Mouse (Mus musculus): ENCODE results near the gene Hps4. TPM values are rescaled to one million over a fixed set of nuclear protein-coding genes. Genes with fewer than 3 reads are reported as not detected.
"Not testable (repeated sequence)": the region's sequence is repeated elsewhere in the genome, so short reads cannot be mapped to it uniquely, and the experiment has no call there.

Gene Hps4
- polyA plus RNA-seq, 1 experiment from 2014 or later = 28.9 TPM

- Histone ChIP-seq H3K9me3 (ENCODE audit: control insufficient read depth, low read length) (no peaks in the 10 kb centered on the region), H3K36me3 (ENCODE audit: control insufficient read depth, insufficient read depth, low read length) (peaks cover 3% of the 10 kb centered on the region; the same call in 1 of the 2 replicates), H3K4me3 (ENCODE audit: low read length) (no peak overlapping the region), H3K27ac (ENCODE audit: low read length) (no peak overlapping the region), H3K4me1 (replicated peaks; ENCODE audit: control insufficient read depth, insufficient read depth, low read length) (peaks cover 16% of the 10 kb centered on the region), H3K4me2 (ENCODE audit: low read depth, low read length) (no peak overlapping the region), H3K9ac (ENCODE audit: low read length) (no peak overlapping the region), H3K27me3 (ENCODE audit: control insufficient read depth, insufficient read depth, low read depth, low read length) (no peaks in the 10 kb centered on the region)
- WGBS = 68% methylated on average over 2 of the region's 2 CpGs
- no peak for ATAC-seq (ENCODE audit: low read depth)
Observed at GRCm38 (mm10) chr5:112300112-112300511, 42.8 kb upstream of the Hps4 start.

DNA sequence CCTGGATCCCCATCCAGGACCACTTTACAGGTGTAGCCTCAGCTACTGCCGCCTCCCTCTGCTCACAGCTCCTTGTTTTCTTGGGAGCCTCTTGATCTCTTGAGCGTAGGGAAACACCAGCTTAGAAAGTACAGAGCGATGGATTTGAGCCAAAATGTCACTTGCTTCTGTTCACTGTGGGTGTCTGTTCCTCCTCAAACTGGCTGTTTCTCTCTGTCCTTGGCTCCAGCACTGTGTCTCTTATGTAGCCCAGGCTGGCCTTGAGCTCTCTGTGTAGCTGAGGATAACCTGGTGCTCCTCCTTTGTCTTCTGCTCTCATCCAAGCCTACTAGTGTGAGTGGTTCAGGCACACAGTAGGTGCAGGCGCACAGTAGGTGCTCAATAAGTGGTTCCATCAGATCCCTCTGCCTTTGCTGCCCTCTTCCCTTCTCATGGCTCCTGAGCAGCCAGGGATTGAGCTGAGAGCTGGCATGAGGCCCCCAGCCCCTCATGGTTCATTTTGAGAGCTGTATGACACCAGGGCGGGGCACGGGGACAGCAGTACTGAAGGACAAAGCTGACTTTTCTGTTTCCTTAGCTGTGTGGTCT is 42.1 kb upstream of the Hps4 start:
- Histone ChIP-seq H3K36me3 (ENCODE audit: control insufficient read depth, insufficient read depth, low read length) (peaks cover 3% of the 10 kb centered on the region; the same call in 1 of the 2 replicates), H3K4me2 (ENCODE audit: low read depth, low read length) (no peak overlapping the region), H3K9me3 (ENCODE audit: control insufficient read depth, low read length) (no peaks in the 10 kb centered on the region), H3K4me1 (replicated peaks; ENCODE audit: control insufficient read depth, insufficient read depth, low read length) (peaks cover 16% of the 10 kb centered on the region), H3K27me3 (ENCODE audit: control insufficient read depth, insufficient read depth, low read depth, low read length) (no peaks in the 10 kb centered on the region), H3K27ac (ENCODE audit: low read length) (no peak overlapping the region), H3K9ac (ENCODE audit: low read length) (no peak overlapping the region), H3K4me3 (ENCODE audit: low read length) (no peak overlapping the region)
- 77% methylated on average over 6 of the region's 6 CpGs for WGBS
- ATAC-seq (ENCODE audit: low read depth) = no peak

DNA sequence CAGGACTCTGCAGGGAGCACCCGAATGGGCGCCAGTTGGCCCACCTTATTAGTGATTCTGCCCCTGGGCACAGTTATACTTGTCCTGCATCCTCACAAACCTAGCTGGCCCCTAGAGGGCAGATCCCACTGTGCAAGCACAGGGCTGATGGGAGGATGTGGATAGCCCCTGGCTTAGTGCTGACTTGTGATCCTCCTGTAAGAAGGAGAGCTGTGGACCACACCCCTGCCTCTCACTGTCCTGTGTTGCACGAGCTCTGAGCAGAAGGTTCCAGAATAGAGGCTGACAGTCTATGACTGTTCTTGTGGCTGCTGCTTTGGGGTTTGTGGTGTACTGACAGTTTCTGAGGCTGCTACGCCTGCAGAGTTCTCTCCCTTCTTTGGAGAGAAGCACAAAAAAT is 41.2 kb upstream of the Hps4 start:
- ATAC-seq (ENCODE audit: low read depth) = no peak
- H3K9ac ChIP-seq (ENCODE audit: low read length) = no peak overlapping the region
- 74% methylated on average over 4 of the region's 4 CpGs for WGBS

GRCm38 (mm10) chr5:112302310-112302709 is 40.6 kb upstream of the Hps4 start:
- peak; percentile 46; the same call in 1 of the 2 replicates for ATAC-seq (ENCODE audit: low read depth)
- 52% methylated on average over 5 of the region's 5 CpGs for WGBS
- H3K27me3 ChIP-seq (ENCODE audit: control insufficient read depth, insufficient read depth, low read depth, low read length) = no peaks in the 10 kb centered on the region
- peaks cover 8% of the 10 kb centered on the region; the same call in 1 of the 2 replicates for H3K4me1 ChIP-seq (replicated peaks; ENCODE audit: control insufficient read depth, insufficient read depth, low read length)
- no peaks in the 10 kb centered on the region for H3K9me3 ChIP-seq (ENCODE audit: control insufficient read depth, low read length)
- H3K9ac ChIP-seq (ENCODE audit: low read length) = no peak overlapping the region
- H3K4me3 ChIP-seq (ENCODE audit: low read length) = no peak overlapping the region
- H3K4me2 ChIP-seq (ENCODE audit: low read depth, low read length) = no peak overlapping the region
- H3K27ac ChIP-seq (ENCODE audit: low read length) = peak overlapping the region; percentile 1; the same call in 1 of the 2 replicates
- H3K36me3 ChIP-seq (ENCODE audit: control insufficient read depth, insufficient read depth, low read length) = peaks cover 6% of the 10 kb centered on the region

More for the DNA sequence above, 41.2 kb upstream of the Hps4 start:
- no peaks in the 10 kb centered on the region for H3K9me3 ChIP-seq (ENCODE audit: control insufficient read depth, low read length)
- peaks cover 13% of the 10 kb centered on the region for H3K4me1 ChIP-seq (replicated peaks; ENCODE audit: control insufficient read depth, insufficient read depth, low read length)
- H3K36me3 ChIP-seq (ENCODE audit: control insufficient read depth, insufficient read depth, low read length) = peaks cover 3% of the 10 kb centered on the region; the same call in 1 of the 2 replicates
- H3K27me3 ChIP-seq (ENCODE audit: control insufficient read depth, insufficient read depth, low read depth, low read length) = no peaks in the 10 kb centered on the region
- no peak overlapping the region for H3K27ac ChIP-seq (ENCODE audit: low read length)
- no peak overlapping the region for H3K4me3 ChIP-seq (ENCODE audit: low read length)
- H3K4me2 ChIP-seq (ENCODE audit: low read depth, low read length) = no peak overlapping the region

GRCm38 (mm10) chr5:112305842-112306241 is 37.0 kb upstream of the Hps4 start:
- no peak overlapping the region for H3K4me2 ChIP-seq (ENCODE audit: low read depth, low read length)
- 80% methylated on average over 5 of the region's 5 CpGs for WGBS

GRCm38 (mm10) chr5:112313222-112313885 is 29.5 kb upstream of the Hps4 start:
- Histone ChIP-seq H3K9me3 (ENCODE audit: control insufficient read depth, low read length) (no peaks in the 10 kb centered on the region), H3K4me3 (ENCODE audit: low read length) (no peak overlapping the region), H3K4me1 (replicated peaks; ENCODE audit: control insufficient read depth, insufficient read depth, low read length) (no peaks in the 10 kb centered on the region), H3K4me2 (ENCODE audit: low read depth, low read length) (no peak overlapping the region), H3K36me3 (ENCODE audit: control insufficient read depth, insufficient read depth, low read length) (peaks cover 20% of the 10 kb centered on the region), H3K9ac (ENCODE audit: low read length) (no peak overlapping the region), H3K27me3 (ENCODE audit: control insufficient read depth, insufficient read depth, low read depth, low read length) (no peaks in the 10 kb centered on the region), H3K27ac (ENCODE audit: low read length) (no peak overlapping the region)
- WGBS = 66% methylated on average over 11 of the region's 11 CpGs
- ATAC-seq (ENCODE audit: low read depth) = no peak

More at GRCm38 (mm10) chr5:112305842-112306241, 37.0 kb upstream of the Hps4 start:
- ATAC-seq (ENCODE audit: low read depth) = no peak
- Histone ChIP-seq H3K27ac (ENCODE audit: low read length) (no peak overlapping the region), H3K36me3 (ENCODE audit: control insufficient read depth, insufficient read depth, low read length) (peaks cover 25% of the 10 kb centered on the region), H3K9me3 (ENCODE audit: control insufficient read depth, low read length) (no peaks in the 10 kb centered on the region), H3K4me3 (ENCODE audit: low read length) (no peak overlapping the region), H3K27me3 (ENCODE audit: control insufficient read depth, insufficient read depth, low read depth, low read length) (no peaks in the 10 kb centered on the region), H3K4me1 (replicated peaks; ENCODE audit: control insufficient read depth, insufficient read depth, low read length) (no peaks in the 10 kb centered on the region), H3K9ac (ENCODE audit: low read length) (no peak overlapping the region)

- Histone ChIP-seq H3K4me2 (ENCODE audit: low read depth, low read length) (no peak overlapping the region), H3K27ac (ENCODE audit: low read length) (no peak overlapping the region; the same call in 1 of the 2 replicates), H3K9ac (ENCODE audit: low read length) (no peak overlapping the region), H3K4me3 (ENCODE audit: low read length) (no peak overlapping the region), H3K4me1 (replicated peaks; ENCODE audit: control insufficient read depth, insufficient read depth, low read length) (no peaks in the 10 kb centered on the region), H3K9me3 (ENCODE audit: control insufficient read depth, low read length) (no peaks in the 10 kb centered on the region), H3K36me3 (ENCODE audit: control insufficient read depth, insufficient read depth, low read length) (peaks cover 6% of the 10 kb centered on the region), H3K27me3 (ENCODE audit: control insufficient read depth, insufficient read depth, low read depth, low read length) (no peaks in the 10 kb centered on the region)
- ATAC-seq (ENCODE audit: low read depth) = no peak
- 77% methylated on average over 5 of the region's 5 CpGs for WGBS
Observed at GRCm38 (mm10) chr5:112316468-112316867, 26.4 kb upstream of the Hps4 start.

DNA sequence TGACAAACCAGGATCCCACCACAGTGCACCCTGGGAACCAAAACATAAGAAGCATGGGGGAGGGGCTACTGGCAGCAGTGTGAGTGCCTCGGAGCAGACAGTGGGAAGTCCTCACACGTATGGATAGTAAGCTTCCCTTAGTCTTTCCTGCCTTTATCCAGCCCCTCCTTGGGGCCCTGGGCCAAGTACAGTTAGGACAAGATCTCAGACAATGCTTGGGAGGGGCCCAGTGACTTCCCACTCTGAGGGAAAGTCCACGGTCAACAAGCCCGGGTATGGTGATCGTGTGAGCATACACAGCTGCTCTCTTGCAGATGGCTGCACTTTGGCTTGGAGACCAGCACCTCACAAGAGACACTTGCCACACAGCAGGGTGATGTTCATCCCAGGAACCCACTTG is 25.6 kb upstream of the Hps4 start:
- WGBS = 25% methylated on average over 5 of the region's 5 CpGs
- peak; percentile 88 for ATAC-seq (ENCODE audit: low read depth)
- Histone ChIP-seq H3K27me3 (ENCODE audit: control insufficient read depth, insufficient read depth, low read depth, low read length) (no peaks in the 10 kb centered on the region), H3K4me1 (replicated peaks; ENCODE audit: control insufficient read depth, insufficient read depth, low read length) (no peaks in the 10 kb centered on the region), H3K27ac (ENCODE audit: low read length) (peak overlapping the region; percentile 24), H3K4me2 (ENCODE audit: low read depth, low read length) (no peak overlapping the region), H3K9me3 (ENCODE audit: control insufficient read depth, low read length) (no peaks in the 10 kb centered on the region), H3K9ac (ENCODE audit: low read length) (no peak overlapping the region), H3K4me3 (ENCODE audit: low read length) (no peak overlapping the region), H3K36me3 (ENCODE audit: control insufficient read depth, insufficient read depth, low read length) (peaks cover 4% of the 10 kb centered on the region)

GRCm38 (mm10) chr5:112319343-112319742 is 23.5 kb upstream of the Hps4 start:
- H3K9ac ChIP-seq (ENCODE audit: low read length); H3K27ac ChIP-seq (ENCODE audit: low read length); ATAC-seq (ENCODE audit: low read depth); H3K4me3 ChIP-seq (ENCODE audit: low read length); H3K4me1 ChIP-seq (replicated peaks; ENCODE audit: control insufficient read depth, insufficient read depth, low read length); H3K27me3 ChIP-seq (ENCODE audit: control insufficient read depth, insufficient read depth, low read depth, low read length); H3K9me3 ChIP-seq (ENCODE audit: control insufficient read depth, low read length); H3K36me3 ChIP-seq (ENCODE audit: control insufficient read depth, insufficient read depth, low read length); H3K4me2 ChIP-seq (ENCODE audit: low read depth, low read length): not testable (repeated sequence)
- WGBS = 39% methylated on average over 2 of the region's 2 CpGs

All from lung, embryonic 16.5 days (tissue).